Comparison of ENCODE assay signal across 21 mouse cellular contexts in genomic region chr8:108778063-108778462, GRCm38 (mm10).
DNase-seq lines count a peak whose midpoint lies in the region; ATAC-seq and TF ChIP-seq lines count a peak whose summit lies in the region.
"Had no signal": no experiment of that assay in that cellular context is flagged by ENCODE, and none has a peak within 500 bp of the region (broad histone marks: within the 10 kb centered on the region; RNA-seq: fewer than 3 reads in every experiment).

No protein-coding gene starts in this region.

- DNase-seq in embryonic facial prominence, embryonic 10.5 days (ENCODE audit: low spot score): no peak
- DNase-seq in lung, embryonic 14.5 days: peak; percentile 70
- no peak for DNase-seq in lung, postnatal 4 days
- peak; percentile 42 for DNase-seq in brain, embryonic 14.5 days (ENCODE audit: low read depth)
- DNase-seq in stomach, postnatal 0 days (ENCODE audit: low spot score): peak; percentile 52
- no peak for DNase-seq in gastrocnemius, adult 18-20 months (ENCODE audit: low spot score)
- DNase-seq: B cell, adult 2 months; cerebellum, adult 9-11 months; gastrocnemius, adult 2 months; heart, postnatal 36 days; kidney, adult 11 months; lung, adult 18-20 months; midbrain, embryonic 14.5 days; thymus, adult 18-20 months had no signal

- H3K27me3 ChIP-seq in embryonic facial prominence, embryonic 13.5 days: no peaks in the 10 kb centered on the region
- no peaks in the 10 kb centered on the region for H3K27me3 ChIP-seq in embryonic facial prominence, embryonic 10.5 days (replicated peaks; ENCODE audit: low read depth, poor library complexity, severe bottlenecking)
- H3K27me3 ChIP-seq in lung, embryonic 14.5 days (ENCODE audit: insufficient read depth, low read length): no peaks in the 10 kb centered on the region
- H3K27me3 ChIP-seq in stomach, postnatal 0 days (ENCODE audit: control insufficient read depth, insufficient read depth, low read length): no peaks in the 10 kb centered on the region
- H3K27me3 ChIP-seq: embryonic facial prominence, embryonic 12.5 days; heart, embryonic 13.5 days; limb, embryonic 12.5 days had no signal

- TF ChIP-seq POLR2A in brain, embryonic 14.5 days (IDR thresholded peaks at IDR 0.05; ENCODE audit: borderline replicate concordance, extremely low read depth, insufficient read depth, insufficient read length, poor library complexity, severe bottlenecking): no peak

- H3K9ac ChIP-seq in embryonic facial prominence, embryonic 13.5 days: no peak overlapping the region
- H3K9ac ChIP-seq in lung, embryonic 14.5 days: no peak overlapping the region
- no peak overlapping the region for H3K9ac ChIP-seq in stomach, postnatal 0 days (ENCODE audit: low read length)
- H3K9ac ChIP-seq: embryonic facial prominence, embryonic 12.5 days; heart, embryonic 13.5 days; limb, embryonic 12.5 days; neural tube, embryonic 13.5 days had no signal

- H3K9me3 ChIP-seq in embryonic facial prominence, embryonic 13.5 days: no peaks in the 10 kb centered on the region
- no peaks in the 10 kb centered on the region for H3K9me3 ChIP-seq in embryonic facial prominence, embryonic 10.5 days
- H3K9me3 ChIP-seq in lung, embryonic 14.5 days (ENCODE audit: low read depth, low read length): no peaks in the 10 kb centered on the region
- no peaks in the 10 kb centered on the region for H3K9me3 ChIP-seq in stomach, postnatal 0 days (ENCODE audit: control insufficient read depth, low read length)
- H3K9me3 ChIP-seq: embryonic facial prominence, embryonic 12.5 days; heart, embryonic 13.5 days; limb, embryonic 12.5 days; megakaryocyte, embryonic 14.5 days; neural tube, embryonic 13.5 days had no signal

- H3K4me3 ChIP-seq in embryonic facial prominence, embryonic 13.5 days: no peak overlapping the region
- H3K4me3 ChIP-seq in embryonic facial prominence, embryonic 10.5 days: no peak overlapping the region
- H3K4me3 ChIP-seq in lung, embryonic 14.5 days (ENCODE audit: low read depth, low read length): no peak overlapping the region
- H3K4me3 ChIP-seq in stomach, postnatal 0 days (ENCODE audit: low read depth, low read length): no peak overlapping the region
- H3K4me3 ChIP-seq: embryonic facial prominence, embryonic 12.5 days; gastrocnemius, adult 2 months; heart, embryonic 13.5 days; limb, embryonic 12.5 days; megakaryocyte, embryonic 14.5 days; neural tube, embryonic 13.5 days had no signal

- TF ChIP-seq EP300 in stomach, postnatal 0 days (optimal IDR thresholded peaks at IDR 0.05): no peak

- no peaks in the 10 kb centered on the region for H3K36me3 ChIP-seq in embryonic facial prominence, embryonic 13.5 days
- peaks cover 17% of the 10 kb centered on the region for H3K36me3 ChIP-seq in embryonic facial prominence, embryonic 10.5 days (replicated peaks)
- H3K36me3 ChIP-seq in lung, embryonic 14.5 days (ENCODE audit: insufficient read depth): no peaks in the 10 kb centered on the region
- H3K36me3 ChIP-seq in stomach, postnatal 0 days (ENCODE audit: control insufficient read depth, insufficient read depth, low read length): no peaks in the 10 kb centered on the region; the same call in 1 of the 2 replicates
- H3K36me3 ChIP-seq: embryonic facial prominence, embryonic 12.5 days; heart, embryonic 13.5 days; neural tube, embryonic 13.5 days had no signal

- no peak for ATAC-seq in embryonic facial prominence, embryonic 13.5 days (ENCODE audit: insufficient number of reproducible peaks, insufficient read depth, low FRiP score, low TSS enrichment, low read depth)
- peak; percentile 57; the same call in 1 of the 2 replicates for ATAC-seq in lung, embryonic 14.5 days (ENCODE audit: insufficient read depth)
- peak; percentile 68; the same call in 1 of the 2 replicates for ATAC-seq in stomach, postnatal 0 days (ENCODE audit: low FRiP score, low TSS enrichment)
- ATAC-seq: hindbrain, embryonic 16.5 days had no signal

- peaks cover 67% of the 10 kb centered on the region for H3K4me1 ChIP-seq in embryonic facial prominence, embryonic 13.5 days
- H3K4me1 ChIP-seq in embryonic facial prominence, embryonic 10.5 days: peaks cover 82% of the 10 kb centered on the region
- peaks cover 11% of the 10 kb centered on the region for H3K4me1 ChIP-seq in lung, embryonic 14.5 days (ENCODE audit: insufficient read depth)
- 0 out of 2 replicates have a peak, but pooled peaks cover 2% of the 10 kb centered on the region for H3K4me1 ChIP-seq in stomach, postnatal 0 days (replicated peaks; ENCODE audit: control insufficient read depth, insufficient read depth)

- peak overlapping the region; percentile 7; the same call in 1 of the 2 replicates for H3K27ac ChIP-seq in embryonic facial prominence, embryonic 13.5 days
- no peak overlapping the region for H3K27ac ChIP-seq in embryonic facial prominence, embryonic 10.5 days (replicated peaks)
- H3K27ac ChIP-seq in lung, embryonic 14.5 days (ENCODE audit: low read depth): no peak overlapping the region
- no peak overlapping the region for H3K27ac ChIP-seq in stomach, postnatal 0 days (replicated peaks)
- H3K27ac ChIP-seq: embryonic facial prominence, embryonic 12.5 days; heart, embryonic 13.5 days; neural tube, embryonic 13.5 days had no signal

- 75% methylated on average over 12 of the region's 12 CpGs for WGBS in embryonic facial prominence, embryonic 13.5 days
- 88% methylated on average over 12 of the region's 12 CpGs for WGBS in embryonic facial prominence, embryonic 10.5 days
- WGBS in lung, embryonic 14.5 days: 54% methylated on average over 12 of the region's 12 CpGs
- 57% methylated on average over 12 of the region's 12 CpGs for WGBS in stomach, postnatal 0 days

- no peak overlapping the region for H3K4me2 ChIP-seq in embryonic facial prominence, embryonic 13.5 days
- H3K4me2 ChIP-seq in lung, embryonic 14.5 days: no peak overlapping the region
- H3K4me2 ChIP-seq in stomach, postnatal 0 days (replicated peaks; ENCODE audit: low read depth): no peak overlapping the region
- H3K4me2 ChIP-seq: embryonic facial prominence, embryonic 12.5 days; heart, embryonic 13.5 days; limb, embryonic 12.5 days; neural tube, embryonic 13.5 days had no signal

- TF ChIP-seq CTCF in lung, embryonic 14.5 days (IDR thresholded peaks at IDR 0.05; ENCODE audit: low read depth): no peak
- no peak for TF ChIP-seq CTCF in brain, embryonic 14.5 days (IDR thresholded peaks at IDR 0.05; ENCODE audit: borderline replicate concordance, extremely low read depth, insufficient read depth, insufficient read length)
- TF ChIP-seq CTCF in stomach, postnatal 0 days (IDR thresholded peaks at IDR 0.05; ENCODE audit: low read depth): no peak

Comparison
In these comparisons a context has a peak if more than half of its experiments do, and no peak if none do; other contexts are left out.
1. DNase-seq: peak in lung, embryonic 14.5 days (single experiment), brain, embryonic 14.5 days (single experiment) and stomach, postnatal 0 days (single experiment); none in embryonic facial prominence, embryonic 10.5 days (single experiment), lung, postnatal 4 days (0 of 2) and gastrocnemius, adult 18-20 months (single experiment).